Mouse (Mus musculus) liver, embryonic 14.5 days (tissue): ENCODE measurements at regions not wholly inside any gene's neighbourhood (a gene's known extent, or its start where the extent isn't known, plus 50 kb on each side); places are given as distances from the start of the nearest gene placed in this dataset.

Source experiments
- CTCF ChIP-seq: IDR thresholded peaks from 2 replicates; pipeline ENCODE4 v1.5.1; 2016; ENCODE audit warnings: antibody characterized with exemption, low read depth, control low read depth
- EP300 ChIP-seq: IDR thresholded peaks from 2 replicates; pipeline ENCODE4 v1.6.1; 2016; ENCODE audit warnings: antibody characterized with exemption, low read depth

DNA sequence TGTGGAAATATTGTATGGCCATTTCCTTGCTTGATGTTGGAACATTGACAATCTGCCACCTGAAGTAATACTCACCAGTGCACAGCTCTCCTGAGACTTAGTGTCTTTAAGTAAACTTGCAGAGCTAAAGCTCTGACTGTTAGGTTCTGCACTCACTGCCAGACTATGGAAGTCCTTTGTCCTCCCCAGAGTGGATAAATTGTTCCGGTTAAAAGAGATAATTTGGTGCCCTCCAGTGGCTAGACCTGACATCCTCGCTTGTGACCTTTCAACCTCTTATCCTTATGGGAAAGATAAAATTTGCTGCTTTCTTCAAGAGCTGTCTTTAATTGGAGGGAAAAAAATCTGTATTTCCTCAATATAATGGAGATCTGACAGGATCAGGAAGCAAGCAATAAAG lies 639.3 kb upstream of the Adgra3 start:
- TF ChIP-seq CTCF (no peak), EP300 (no peak)
